Mouse (Mus musculus) megakaryocyte, embryonic 14.5 days (primary cell): ENCODE measurements around the gene Mov10l1.

ENCODE experiments used
- FLI1 ChIP-seq: IDR thresholded peaks from 2 replicates; pipeline ENCODE4 v1.6.1; 2012; ENCODE audit warnings: low read length, inconsistent platforms, mixed read lengths
- GATA1 ChIP-seq: IDR thresholded peaks from 3 replicates; pipeline ENCODE4 v1.6.1; 2012; ENCODE audit warnings: mixed read lengths, low read length, inconsistent platforms, borderline replicate concordance

DNA sequence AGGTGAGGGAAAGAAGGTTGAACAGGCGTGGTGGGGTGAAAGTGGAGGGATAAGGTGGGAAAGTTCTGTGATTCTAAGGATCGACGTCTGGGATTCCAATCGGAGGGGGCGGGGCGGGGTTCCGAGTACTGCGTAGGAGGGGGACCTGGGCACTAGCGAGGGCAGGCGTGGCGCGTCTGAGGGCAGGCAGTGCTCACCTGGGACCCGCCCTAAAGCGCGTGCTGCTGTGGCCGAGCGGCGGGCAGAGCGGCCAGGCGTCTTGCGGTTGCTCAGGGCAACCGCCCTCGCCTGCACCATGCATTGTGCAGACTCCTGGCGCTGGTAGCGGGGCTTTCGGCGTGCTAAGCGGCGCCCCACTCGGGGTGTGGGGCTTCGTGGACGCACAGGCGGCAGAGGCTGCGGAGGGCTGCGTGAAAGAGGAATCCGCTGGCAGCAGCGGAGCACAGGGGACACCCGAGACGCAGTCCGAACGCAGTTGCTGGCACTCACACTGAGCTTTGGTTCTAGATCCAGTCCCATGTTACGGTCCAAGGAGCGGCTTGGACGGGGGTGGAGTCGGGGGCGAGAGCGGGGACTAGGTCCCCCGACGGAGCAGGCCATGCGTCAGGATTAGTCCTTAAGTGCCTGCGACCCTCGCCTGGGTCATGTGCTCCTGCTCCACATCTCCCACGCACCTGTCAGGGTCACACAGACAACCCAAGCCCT is 28.2 kb upstream of the Mov10l1 start, which contains the start of gene Ttll8:
- TF ChIP-seq GATA1 = no peak
- TF ChIP-seq FLI1 = no peak
